In the genomic region with DNA sequence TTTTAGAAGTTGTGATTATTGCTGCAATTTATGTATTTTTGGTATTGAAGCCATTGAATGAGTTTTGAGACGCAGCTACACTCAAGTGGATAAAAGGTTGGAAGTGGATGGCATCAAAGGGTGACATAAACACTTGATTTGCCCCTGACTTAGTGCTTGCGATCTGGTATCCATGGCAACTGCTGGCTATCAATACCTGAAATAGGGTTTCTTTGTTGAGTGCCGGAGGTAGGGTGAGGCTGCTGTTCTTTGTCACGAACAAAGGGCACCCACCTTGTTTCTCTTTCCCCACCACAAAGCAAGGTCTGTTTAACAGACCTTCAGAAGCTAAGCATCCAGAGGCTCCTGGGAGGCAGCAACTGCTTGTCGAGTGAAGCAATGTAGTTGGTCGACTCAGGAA, we compare ENCODE assay signal across 27 mouse cellular contexts. TPM values are rescaled to one million over a fixed set of nuclear protein-coding genes. Genes with fewer than 3 reads are reported as not detected.
DNase-seq lines count a peak whose midpoint lies in the region; ATAC-seq and TF ChIP-seq lines count a peak whose summit lies in the region.
"Had no signal": no experiment of that assay in that cellular context is flagged by ENCODE, and none has a peak within 500 bp of the region (broad histone marks: within the 10 kb centered on the region; RNA-seq: fewer than 3 reads in every experiment).

No protein-coding gene starts in this region.

- intact Hi-C loops in left cerebral cortex, postnatal 4 days (cut with DNase I): no loop called here

- no peak for TF ChIP-seq CTCF in forebrain, postnatal 0 days (IDR thresholded peaks at IDR 0.05; ENCODE audit: low read depth)

- no peaks in the 10 kb centered on the region for H3K27me3 ChIP-seq in forebrain, postnatal 0 days (ENCODE audit: insufficient read depth, low read length)
- no peaks in the 10 kb centered on the region for H3K27me3 ChIP-seq in forebrain, embryonic 16.5 days (replicated peaks; ENCODE audit: control insufficient read depth, insufficient read depth, low read length)
- H3K27me3 ChIP-seq in midbrain, embryonic 15.5 days (replicated peaks): no peaks in the 10 kb centered on the region
- H3K27me3 ChIP-seq: embryonic facial prominence, embryonic 12.5 days; hindbrain, embryonic 12.5 days had no signal

- no peak for DNase-seq in forebrain, postnatal 0 days
- DNase-seq in ZHBTc4 (ENCODE audit: low read depth, low spot score) (peak; percentile 64), adipocyte (ENCODE audit: low spot score) (no peak)
- no peak for DNase-seq in left cerebral cortex, postnatal 4 days
- no peak for DNase-seq in adrenal gland, adult (ENCODE audit: inconsistent age in 2 of 2, low spot score in 1 of 2)
- DNase-seq: adrenal gland, adult 8-10 months; adrenal gland, postnatal 36 days; cerebellum, adult 11 months; cerebellum, adult 8-10 months; cerebellum, postnatal 14 days; gastrocnemius, postnatal 36 days; heart, adult 11 months; heart, postnatal 4 days had no signal

- H3K9ac ChIP-seq in forebrain, postnatal 0 days: no peak overlapping the region
- H3K9ac ChIP-seq in forebrain, embryonic 16.5 days (replicated peaks; ENCODE audit: low read depth, low read length): no peak overlapping the region
- no peak overlapping the region for H3K9ac ChIP-seq in midbrain, embryonic 15.5 days
- H3K9ac ChIP-seq: embryonic facial prominence, embryonic 12.5 days; forebrain, embryonic 12.5 days; heart, embryonic 13.5 days; hindbrain, embryonic 12.5 days had no signal

- peak; percentile 56 for ATAC-seq in forebrain, postnatal 0 days
- no peak for ATAC-seq in forebrain, embryonic 16.5 days
- peak; percentile 73 for ATAC-seq in midbrain, embryonic 15.5 days (replicated peaks)
- ATAC-seq: activated CD4-positive, CD25-positive, alpha-beta regulatory T cell, adult 4 months; hindbrain, embryonic 16.5 days; inflammation-experienced regulatory T-cells, adult 6 months had no signal

- no peak overlapping the region for H3K4me3 ChIP-seq in forebrain, postnatal 0 days (ENCODE audit: low read depth, low read length)
- H3K4me3 ChIP-seq in forebrain, embryonic 16.5 days (replicated peaks; ENCODE audit: low read length): no peak overlapping the region
- H3K4me3 ChIP-seq in midbrain, embryonic 15.5 days: no peak overlapping the region
- H3K4me3 ChIP-seq: embryonic facial prominence, embryonic 12.5 days; forebrain, embryonic 12.5 days; heart, embryonic 13.5 days; hindbrain, embryonic 12.5 days had no signal

- 35% methylated on average over 6 of the region's 6 CpGs for WGBS in forebrain, postnatal 0 days
- 46% methylated on average over 6 of the region's 6 CpGs for WGBS in forebrain, embryonic 16.5 days
- WGBS in midbrain, embryonic 15.5 days: 39% methylated on average over 6 of the region's 6 CpGs

- H3K4me2 ChIP-seq in forebrain, postnatal 0 days (ENCODE audit: low read depth): no peak overlapping the region
- no peak overlapping the region for H3K4me2 ChIP-seq in forebrain, embryonic 16.5 days (ENCODE audit: low read length)
- H3K4me2 ChIP-seq in midbrain, embryonic 15.5 days: no peak overlapping the region
- H3K4me2 ChIP-seq: embryonic facial prominence, embryonic 12.5 days; forebrain, embryonic 12.5 days; heart, embryonic 13.5 days; hindbrain, embryonic 12.5 days had no signal

- H3K27ac ChIP-seq in forebrain, postnatal 0 days (ENCODE audit: low read depth, low read length): no peak overlapping the region
- no peak overlapping the region for H3K27ac ChIP-seq in forebrain, embryonic 16.5 days (ENCODE audit: low read length)
- peak overlapping the region; percentile 57 for H3K27ac ChIP-seq in midbrain, embryonic 15.5 days
- H3K27ac ChIP-seq: embryonic facial prominence, embryonic 12.5 days; forebrain, embryonic 12.5 days; heart, embryonic 13.5 days; hindbrain, embryonic 12.5 days had no signal

- no peaks in the 10 kb centered on the region for H3K9me3 ChIP-seq in forebrain, postnatal 0 days (ENCODE audit: low read length)
- H3K9me3 ChIP-seq in forebrain, embryonic 16.5 days (ENCODE audit: control insufficient read depth, low read length): no peaks in the 10 kb centered on the region
- H3K9me3 ChIP-seq in midbrain, embryonic 15.5 days: no peaks in the 10 kb centered on the region
- H3K9me3 ChIP-seq: embryonic facial prominence, embryonic 12.5 days; forebrain, embryonic 12.5 days; G1E; heart, embryonic 13.5 days; hindbrain, embryonic 12.5 days had no signal

- no peaks in the 10 kb centered on the region for H3K36me3 ChIP-seq in forebrain, postnatal 0 days (ENCODE audit: insufficient read depth)
- no peaks in the 10 kb centered on the region for H3K36me3 ChIP-seq in forebrain, embryonic 16.5 days (ENCODE audit: control insufficient read depth, insufficient read depth)
- no peaks in the 10 kb centered on the region for H3K36me3 ChIP-seq in midbrain, embryonic 15.5 days (replicated peaks)
- H3K36me3 ChIP-seq: embryonic facial prominence, embryonic 12.5 days; forebrain, embryonic 12.5 days; G1E; heart, embryonic 13.5 days; hindbrain, embryonic 12.5 days had no signal

- H3K4me1 ChIP-seq in forebrain, postnatal 0 days (ENCODE audit: insufficient read depth): no peaks in the 10 kb centered on the region
- no peaks in the 10 kb centered on the region for H3K4me1 ChIP-seq in forebrain, embryonic 16.5 days (replicated peaks; ENCODE audit: control insufficient read depth, insufficient read depth, low read length)
- H3K4me1 ChIP-seq in midbrain, embryonic 15.5 days: peaks cover 8% of the 10 kb centered on the region
- H3K4me1 ChIP-seq: embryonic facial prominence, embryonic 12.5 days; forebrain, embryonic 12.5 days; heart, embryonic 13.5 days; hindbrain, embryonic 12.5 days had no signal

RNA-seq across cellular contexts. Expression of a gene that starts 9.6 kb away (rescaled TPM):
- total RNA-seq in forebrain, postnatal 0 days (2014; rRNA removed): 108 and 123 TPM in 2 replicates
- polyA plus RNA-seq in forebrain, postnatal 0 days (2015; fragmentation: Nextera tagmentation; extraction: Ambion mirVana): 130 and 171 TPM in 2 replicates
- 97.7 and 118 TPM in 2 replicates for polyA plus RNA-seq in forebrain, embryonic 16.5 days (2015; fragmentation: Nextera tagmentation; extraction: Ambion mirVana)
- polyA plus RNA-seq in midbrain, embryonic 15.5 days (2015; fragmentation: Nextera tagmentation; extraction: Ambion mirVana): 152 and 155 TPM in 2 replicates
- total RNA-seq in left cerebral cortex, postnatal 4 days (2021): 100 to 1,000 TPM; 105 to 113 TPM
- total RNA-seq: CH12.LX; common myeloid progenitor, adult 5-6 weeks; gastrocnemius, adult 8-10 months; gastrocnemius, postnatal 36 days had no signal
- polyA plus RNA-seq: activated CD4-positive, CD25-positive, alpha-beta regulatory T cell, adult 4 months; G1E; heart, postnatal 0 days had no signal
